Mouse (Mus musculus) megakaryocyte-erythroid progenitor cell, adult 5-6 weeks (primary cell): ENCODE results near the gene Lpp. TPM values are rescaled to one million over a fixed set of nuclear protein-coding genes. Genes with fewer than 3 reads are reported as not detected.

Experiments
- ATAC-seq: replicated peaks from 2 replicates; pipeline ENCODE4 v1.8.0; 2016; ENCODE audit warnings: mild to moderate bottlenecking, inconsistent platforms; ENCODE audit not compliant: severe bottlenecking, poor library complexity, low FRiP score, low TSS enrichment
- total RNA-seq, 2 experiments: library from RNA; stranded (forward) in 1 of 2; stranded (reverse) in 1 of 2; fragments of 200-1000, 215-1000 nt in 1 of 2; fragments of >200 nt in 1 of 2; fragmentation: Nextera tagmentation in 1 of 2; gene quantifications; 2 replicates each; pipeline ENCODE4 v1.2.3; 2014 to 2017

The Lpp gene
- total RNA-seq, 2 experiments from 2014 or later: 0.47 to 3.3 TPM

DNA sequence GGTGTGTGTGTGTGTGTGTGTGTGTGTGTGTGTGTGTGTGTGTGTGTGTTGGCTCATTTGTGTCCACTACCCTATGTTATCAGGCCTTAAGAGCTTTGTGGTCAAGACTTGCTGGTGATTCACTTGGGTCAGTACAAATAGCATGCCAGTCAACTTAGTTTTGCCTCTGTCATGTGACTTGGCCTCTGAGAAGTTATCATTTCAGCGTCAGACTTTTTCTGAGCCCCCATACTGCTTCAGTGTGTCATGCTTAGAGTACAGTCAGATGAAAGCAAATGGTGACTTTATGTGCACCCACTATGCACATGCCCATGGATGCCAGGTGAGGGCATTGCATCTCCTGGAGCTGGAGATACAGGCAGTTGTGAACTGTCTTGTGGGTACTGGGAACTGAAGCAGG lies 38.5 kb downstream of the Lpp start:
- no peak for ATAC-seq

- ATAC-seq: no peak
These were observed 40.3 kb downstream of the Lpp start for GRCm38 (mm10) chr16:24433563-24433962.

DNA sequence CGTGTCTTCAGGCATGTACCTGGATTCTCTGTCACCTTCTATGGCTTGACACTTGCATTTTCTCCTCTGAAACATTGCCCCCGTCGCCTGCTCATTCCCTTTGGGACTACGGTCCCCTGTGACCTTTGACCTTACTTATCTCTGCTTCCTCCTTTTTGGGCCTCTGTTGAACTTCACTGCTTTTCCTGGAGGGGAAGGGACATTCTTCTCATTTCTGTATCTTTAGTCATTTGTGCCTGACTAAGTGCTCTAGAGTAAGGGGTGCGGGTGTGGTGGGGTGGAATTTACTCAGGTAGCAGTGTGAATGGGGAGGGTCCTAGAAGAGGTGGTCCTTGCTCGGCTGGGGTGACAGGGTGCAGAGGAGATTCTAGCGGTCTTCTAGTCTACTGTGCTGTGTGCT lies 40.7 kb downstream of the Lpp start:
- ATAC-seq: no peak

DNA sequence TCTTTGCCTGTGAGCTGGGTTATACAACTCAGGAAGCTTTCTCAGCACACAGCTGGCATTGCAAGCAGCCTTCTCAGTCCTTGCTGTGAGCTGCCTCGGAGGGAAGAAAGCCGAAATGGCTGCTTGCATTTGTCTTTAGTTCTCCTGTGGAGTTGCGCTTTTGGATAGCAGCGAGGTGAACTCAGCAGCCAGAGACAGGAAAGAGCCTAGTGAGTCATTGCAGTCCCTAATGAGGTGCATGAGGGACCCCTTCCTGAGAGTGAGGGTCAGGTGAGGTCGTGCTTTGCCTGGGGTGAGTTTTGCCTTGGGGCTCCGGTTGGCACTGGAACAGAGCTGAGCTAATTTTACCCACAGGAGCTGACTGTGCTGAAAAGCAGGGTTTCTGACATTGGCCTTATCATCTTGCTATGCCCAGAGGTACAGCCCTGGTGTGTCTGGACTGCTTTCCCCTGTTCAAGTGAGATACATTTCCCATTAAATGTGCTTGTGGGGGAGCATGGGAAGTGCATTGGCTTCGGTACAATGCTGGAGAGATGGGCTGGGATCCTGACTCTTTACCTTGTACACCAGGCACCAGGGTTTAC lies 41.3 kb downstream of the Lpp start:
- ATAC-seq: no peak

- no peak for ATAC-seq
These were observed 41.8 kb downstream of the Lpp start for GRCm38 (mm10) chr16:24435115-24435553.

- ATAC-seq: no peak
These were observed 45.1 kb downstream of the Lpp start for GRCm38 (mm10) chr16:24438438-24438837.

GRCm38 (mm10) chr16:24441338-24441737 lies 48.0 kb downstream of the Lpp start:
- no peak for ATAC-seq

- ATAC-seq: no peak
These were observed 49.3 kb downstream of the Lpp start for GRCm38 (mm10) chr16:24442500-24443122.

DNA sequence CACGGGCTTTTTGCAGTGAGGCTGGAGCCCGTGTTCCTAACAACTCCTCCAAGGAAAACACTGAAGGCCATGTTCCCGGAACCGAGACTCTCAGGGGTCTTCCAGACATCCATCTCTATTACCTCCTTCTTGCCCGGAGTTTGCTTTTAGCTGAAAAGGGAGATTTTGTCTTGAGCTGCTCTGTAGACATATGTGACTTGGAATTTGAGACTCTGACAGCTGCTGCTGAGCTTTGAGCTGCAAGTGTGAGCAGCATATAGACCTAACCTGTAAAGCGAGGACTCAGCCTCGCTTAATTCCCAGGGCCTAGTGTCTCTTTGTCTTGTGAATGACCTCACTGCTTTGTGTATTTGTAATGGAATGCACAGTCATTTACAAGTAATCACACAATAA lies 49.8 kb downstream of the Lpp start:
- no peak for ATAC-seq

- ATAC-seq: no peak
These were observed 50.2 kb downstream of the Lpp start for GRCm38 (mm10) chr16:24443555-24443954.

DNA sequence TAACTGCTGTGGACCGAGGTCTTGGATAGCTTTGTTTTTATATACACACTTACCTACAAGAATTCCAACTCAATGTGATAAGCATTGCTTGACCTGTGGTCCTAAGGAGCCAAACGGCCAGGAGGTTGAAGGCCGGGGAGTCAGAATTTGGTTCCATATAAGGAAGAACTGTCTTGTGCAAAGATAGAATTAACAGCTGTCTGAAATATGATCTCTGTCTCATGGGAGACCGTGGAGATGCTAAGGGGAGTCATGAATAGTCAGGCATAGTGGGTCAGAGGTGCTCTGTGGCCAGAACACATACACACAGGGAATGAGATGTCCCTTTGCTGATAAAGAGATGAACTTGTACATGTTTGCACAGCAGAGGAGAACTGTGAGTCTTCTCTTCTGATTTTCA lies 51.5 kb downstream of the Lpp start:
- ATAC-seq: no peak

- no peak for ATAC-seq
These were observed 52.2 kb downstream of the Lpp start for GRCm38 (mm10) chr16:24445473-24445872.

DNA sequence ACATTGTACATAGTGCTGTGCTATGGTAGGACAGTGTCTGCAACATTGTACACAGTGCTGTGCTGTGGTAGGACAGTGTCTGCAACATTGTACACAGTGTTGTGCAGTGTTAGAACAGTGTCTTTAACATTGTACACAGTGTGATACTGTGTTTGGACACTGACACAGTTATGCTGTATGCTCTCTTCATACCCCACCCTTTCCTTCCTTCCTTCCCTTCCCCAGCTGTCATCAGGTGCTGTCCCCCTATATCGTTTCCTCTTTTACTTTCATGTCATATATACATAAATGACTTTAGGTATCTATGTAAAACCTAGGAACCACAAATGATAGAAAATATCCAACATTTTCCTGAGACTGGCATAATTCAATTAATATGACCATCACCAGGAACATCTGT lies 53.1 kb downstream of the Lpp start:
- ATAC-seq: no peak

DNA sequence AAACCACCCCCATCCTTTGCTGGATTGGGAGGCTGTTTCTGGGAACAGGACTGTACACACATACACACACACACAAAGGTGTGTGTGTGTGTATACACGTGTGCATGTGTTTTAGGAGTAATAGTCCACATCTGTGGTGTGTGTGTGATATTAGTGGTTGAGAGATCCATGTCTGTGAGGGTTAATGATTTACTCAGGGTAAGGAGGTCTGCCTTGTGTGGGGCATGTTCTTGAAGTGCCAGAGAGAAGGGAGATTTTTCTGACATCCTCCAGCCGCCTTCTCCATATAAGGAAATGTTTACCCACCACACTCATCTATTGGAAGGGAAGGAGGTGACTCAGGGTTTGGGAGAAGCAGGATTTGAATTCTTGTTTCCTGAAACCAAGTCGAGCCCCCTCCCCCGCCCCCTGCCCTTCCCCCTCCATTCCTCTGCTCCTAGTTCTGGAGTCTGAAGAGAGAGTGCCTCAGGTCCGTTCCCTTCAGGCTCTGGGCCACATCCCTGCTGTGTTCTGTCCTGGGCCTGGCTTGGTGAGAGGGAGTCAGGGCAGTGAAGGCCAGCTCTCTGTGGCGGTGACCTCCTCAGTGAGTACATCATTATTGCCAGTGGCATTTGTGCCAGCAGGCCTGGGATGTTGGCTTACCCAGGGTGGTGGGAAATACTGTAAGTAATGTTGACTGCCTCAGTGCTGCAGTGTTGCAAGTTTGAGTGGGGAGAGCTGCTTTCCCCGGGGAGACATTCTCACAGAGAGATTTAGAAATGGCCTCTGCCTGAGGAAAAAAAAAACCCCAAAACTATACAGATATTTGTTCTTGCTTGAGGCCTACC lies 54.6 kb downstream of the Lpp start:
- no peak for ATAC-seq

- no peak for ATAC-seq
These were observed 55.2 kb downstream of the Lpp start for GRCm38 (mm10) chr16:24448493-24448845.

GRCm38 (mm10) chr16:24449806-24450205 lies 56.5 kb downstream of the Lpp start:
- ATAC-seq: no peak

- no peak for ATAC-seq
These were observed 56.9 kb downstream of the Lpp start for GRCm38 (mm10) chr16:24450256-24450655.

- ATAC-seq: no peak
These were observed 57.8 kb downstream of the Lpp start for GRCm38 (mm10) chr16:24451123-24451522.

DNA sequence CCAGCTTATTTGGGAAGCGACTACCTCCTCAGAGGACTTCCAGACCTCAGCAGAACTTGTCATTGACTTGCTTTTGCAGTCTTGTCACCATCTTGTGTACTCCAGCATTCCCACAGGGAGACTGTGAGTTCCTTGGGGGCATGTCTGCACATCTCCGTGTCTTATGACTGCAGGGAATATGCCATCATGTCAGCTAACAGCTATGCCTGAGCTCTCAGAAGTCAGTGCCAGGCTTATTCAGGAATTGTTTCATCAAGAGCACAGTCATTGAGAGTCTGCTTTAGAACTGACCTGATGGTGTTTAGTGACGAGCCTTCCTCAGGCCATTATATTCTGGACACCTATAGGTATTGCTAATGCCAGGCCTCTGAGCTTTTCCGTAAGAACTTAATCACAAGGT lies 60.2 kb downstream of the Lpp start:
- ATAC-seq: no peak

DNA sequence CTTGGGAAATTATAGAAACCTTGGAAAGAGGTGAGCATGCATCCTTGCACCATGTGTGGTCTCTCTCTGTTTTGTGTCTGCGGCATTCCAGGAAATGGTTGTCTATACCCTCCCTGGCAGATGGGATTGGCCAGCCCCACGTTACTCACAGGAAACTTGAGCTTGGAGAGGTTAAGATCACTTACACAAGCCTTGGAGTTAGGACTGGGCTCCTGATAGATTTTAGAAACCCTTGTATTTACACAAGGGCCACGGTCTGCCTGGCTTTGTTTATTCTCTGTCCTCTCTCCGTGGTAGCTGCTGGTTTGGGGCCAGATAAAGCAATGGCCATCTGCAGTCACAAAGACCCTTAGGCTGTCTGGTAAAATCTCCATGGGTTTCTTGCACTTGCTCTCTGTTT lies 61.2 kb downstream of the Lpp start:
- ATAC-seq: no peak

- no peak for ATAC-seq
These were observed 62.1 kb downstream of the Lpp start for GRCm38 (mm10) chr16:24455361-24455855.
